Mouse (Mus musculus): Measurements from ENCODE around the gene Spdye4c. TPM values are rescaled to one million over a fixed set of nuclear protein-coding genes. Genes with fewer than 3 reads are reported as not detected.

The Spdye4c gene
- polyA plus RNA-seq (2015; fragmentation: Nextera tagmentation; extraction: Ambion mirVana), result not detected in 2 replicates

GRCm38 (mm10) chr2:128590909-128591308, at the start of gene Spdye4c:
TSS of gene Spdye4c (plus strand) at chr2:128591209.

Other genes with a start within 250 kb of the Spdye4c start
- gene Anapc1, start 96.2 kb downstream of the Spdye4c start, polyA plus RNA-seq (2015; fragmentation: Nextera tagmentation; extraction: Ambion mirVana), result 20.2 and 23.4 TPM in 2 replicates
- gene Mertk, start 107.7 kb downstream of the Spdye4c start, polyA plus RNA-seq (2015; fragmentation: Nextera tagmentation; extraction: Ambion mirVana), result 2.6 and 4.0 TPM in 2 replicates
- gene Tmem87b, start 226.9 kb downstream of the Spdye4c start, polyA plus RNA-seq (2015; fragmentation: Nextera tagmentation; extraction: Ambion mirVana), result 29.8 and 31.6 TPM in 2 replicates